Mouse (Mus musculus) left cerebral cortex, postnatal 4 days (tissue): ENCODE measurements at regions not wholly inside any gene's neighbourhood (a gene's known extent, or its start where the extent isn't known, plus 50 kb on each side); places are given as distances from the start of the nearest gene placed in this dataset.
A peak's percentile ranks its signal among the peaks of the same experiment; 100 is the strongest.
"Not testable (repeated sequence)": the region's sequence is repeated elsewhere in the genome, so short reads cannot be mapped to it uniquely, and the experiment has no call there.

Experiments used
- DNase-seq: peaks from one replicate; pipeline ENCODE4 v3.0.0-alpha.2; 2022
- intact Hi-C: fragments of 180-260 bp; cut with DNase I; formaldehyde crosslinking; loops from one replicate; pipeline ENCODE4 v1.15.1; 2025

DNA sequence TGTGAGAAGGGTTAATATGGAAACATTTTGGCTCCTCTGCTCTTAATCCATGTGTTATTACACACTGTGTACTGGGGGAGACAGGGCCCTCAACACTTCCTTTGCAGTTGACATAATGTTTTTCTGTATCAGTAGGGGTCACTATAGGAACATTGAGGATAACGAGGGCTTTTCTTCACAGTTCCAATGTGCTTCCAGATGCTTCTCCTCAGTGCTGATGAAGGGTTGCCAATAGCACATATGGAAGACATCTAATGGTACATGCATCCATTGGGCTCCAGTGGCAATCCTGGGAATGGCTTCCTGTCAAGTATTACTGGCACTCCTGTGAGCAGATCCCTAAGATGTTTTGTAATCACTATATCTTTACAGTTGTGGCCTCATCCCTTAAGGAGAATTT is 62.1 kb downstream of the Naa11 start:
- intact Hi-C loops, result no loop called here
- DNase-seq, result peak; percentile 24

DNA sequence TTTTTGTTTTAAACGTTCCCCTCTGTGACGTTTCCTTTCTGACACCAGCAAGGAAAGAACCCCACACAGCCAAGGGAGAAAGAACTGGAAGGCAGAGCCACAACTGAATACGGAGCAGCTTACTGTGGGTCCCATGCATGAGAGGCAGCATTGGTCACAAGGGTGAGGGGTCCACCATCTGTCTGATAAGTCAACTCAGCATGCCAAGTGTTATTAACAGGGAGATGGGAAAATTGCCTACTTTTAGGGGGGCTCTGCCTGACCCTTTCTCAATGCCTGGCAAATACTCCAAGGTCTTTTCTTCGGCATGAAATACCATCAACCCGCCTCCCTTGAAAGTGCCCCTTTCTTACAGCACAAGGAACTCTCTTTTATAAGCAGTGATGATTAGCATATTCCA is 66.3 kb downstream of the Naa11 start:
- intact Hi-C loops, result no loop called here
- DNase-seq, result peak; percentile 32

DNA sequence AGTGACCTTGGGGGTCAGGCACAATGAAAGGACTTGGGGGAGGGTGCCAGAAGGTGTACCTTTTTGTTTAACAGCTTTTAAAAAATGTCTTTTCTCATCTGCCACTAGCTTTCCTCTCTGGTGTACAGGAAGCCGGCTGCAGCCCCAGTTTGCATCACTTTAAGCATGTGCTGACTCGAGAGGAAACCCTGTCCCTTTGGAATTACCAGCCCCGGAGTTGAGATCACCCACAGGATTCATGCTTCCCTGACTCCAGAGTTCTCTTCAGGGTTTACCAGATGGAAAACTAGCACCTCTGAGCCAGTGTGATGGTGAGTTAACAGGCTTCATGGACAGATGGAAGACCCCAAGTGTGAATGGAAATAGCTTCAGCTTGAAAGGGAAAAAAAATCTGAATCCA is 68.3 kb downstream of the Naa11 start:
- intact Hi-C loops, result no loop called here
- no peak for DNase-seq

DNA sequence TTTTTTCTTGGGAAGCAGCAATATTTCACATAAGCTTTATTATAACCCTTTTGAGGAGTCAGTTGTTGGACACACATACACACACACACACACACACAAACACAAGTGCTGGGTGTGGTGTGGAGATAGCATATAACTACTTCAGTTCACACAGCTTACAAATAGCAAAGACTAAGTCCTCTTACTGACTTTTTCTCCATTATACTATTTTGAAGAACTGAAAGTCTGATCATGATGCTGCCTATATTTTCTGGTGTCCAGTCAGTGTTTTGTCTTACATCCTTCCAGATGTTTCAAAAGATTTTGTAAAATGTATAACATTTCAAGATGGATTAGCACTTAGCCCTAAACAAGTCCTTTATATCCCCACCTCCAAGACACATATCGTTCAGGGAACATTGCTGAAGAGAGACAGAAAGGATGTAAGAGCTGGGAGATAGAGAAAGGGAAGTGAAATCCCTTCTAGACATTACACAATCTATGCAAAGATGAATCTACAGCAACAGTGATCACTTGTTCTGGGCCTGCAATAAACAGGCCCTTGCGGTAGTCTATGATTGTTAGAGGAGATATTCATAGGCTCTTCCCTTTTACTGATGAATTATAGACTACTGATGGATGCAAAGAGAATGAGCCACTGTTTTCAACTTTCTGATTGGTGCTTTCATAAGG is 72.2 kb downstream of the Naa11 start:
- no peak for DNase-seq
- intact Hi-C loops, result no loop called here

DNA sequence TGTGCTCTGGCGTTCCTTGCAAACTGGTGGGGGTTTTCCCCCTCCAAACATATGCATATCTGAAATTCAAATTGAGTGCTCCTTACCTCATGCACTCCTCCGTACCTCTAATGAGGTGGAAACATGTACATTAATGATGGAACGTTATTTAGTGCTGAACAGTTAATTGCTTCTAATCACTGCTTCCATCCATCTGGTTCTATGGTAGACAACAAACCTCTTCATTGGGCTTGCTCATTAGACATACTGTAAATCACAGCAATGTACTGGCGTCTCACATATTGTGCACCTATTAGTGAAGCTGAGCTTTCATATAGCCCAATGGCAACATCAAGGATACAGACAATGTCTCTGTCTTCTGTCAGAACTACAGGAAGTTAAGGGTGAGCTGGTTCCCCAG is 85.3 kb downstream of the Naa11 start:
- intact Hi-C loops, result loop anchor here (10.0 kb wide), 1 partner anchor 48 kb away; no protein-coding TSS in a partner anchor
- DNase-seq, result no peak

DNA sequence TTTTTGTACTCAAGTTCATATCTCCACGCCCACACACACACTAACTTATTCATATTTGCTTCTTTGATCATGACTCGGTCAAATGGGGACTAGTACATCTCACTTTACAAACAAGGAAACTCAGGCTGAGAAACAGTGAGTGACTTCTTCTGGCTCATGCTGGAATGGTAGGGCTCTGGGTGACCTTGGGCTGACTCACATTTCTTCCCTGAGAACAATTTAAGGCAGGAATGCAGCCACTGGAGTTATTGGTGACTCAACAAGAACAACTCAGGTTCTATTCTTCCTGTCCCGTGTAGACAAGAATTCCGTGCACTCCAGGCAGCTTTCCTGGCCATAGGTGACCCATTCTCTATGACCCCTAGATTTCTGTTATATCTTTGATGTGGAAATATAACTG is 87.3 kb downstream of the Naa11 start:
- intact Hi-C loops, result loop anchor here (10.0 kb wide), 1 partner anchor 50 kb away; no protein-coding TSS in a partner anchor
- no peak for DNase-seq

DNA sequence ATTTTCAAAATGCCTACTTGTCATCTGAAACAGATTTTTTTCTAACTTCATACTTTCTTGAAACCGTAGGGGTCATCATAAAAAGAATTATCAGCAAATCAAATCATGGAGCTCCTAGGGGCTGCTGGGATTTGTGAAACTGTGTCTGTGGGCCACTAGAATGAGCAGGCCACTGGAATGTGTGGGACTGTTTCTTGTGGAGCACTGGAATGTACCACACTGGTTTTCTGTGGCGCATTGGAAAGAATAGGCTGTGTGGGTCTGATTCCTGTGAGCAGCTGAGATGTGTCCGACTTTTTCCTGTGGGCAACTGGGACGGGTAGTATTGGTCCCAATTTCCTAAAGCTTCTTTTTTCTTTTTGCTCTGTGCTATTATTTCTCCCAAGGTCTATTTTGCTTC is 90.6 kb downstream of the Naa11 start:
- intact Hi-C loops, result loop anchor here (10.0 kb wide), 1 partner anchor 53 kb away; no protein-coding TSS in a partner anchor
- no peak for DNase-seq

DNA sequence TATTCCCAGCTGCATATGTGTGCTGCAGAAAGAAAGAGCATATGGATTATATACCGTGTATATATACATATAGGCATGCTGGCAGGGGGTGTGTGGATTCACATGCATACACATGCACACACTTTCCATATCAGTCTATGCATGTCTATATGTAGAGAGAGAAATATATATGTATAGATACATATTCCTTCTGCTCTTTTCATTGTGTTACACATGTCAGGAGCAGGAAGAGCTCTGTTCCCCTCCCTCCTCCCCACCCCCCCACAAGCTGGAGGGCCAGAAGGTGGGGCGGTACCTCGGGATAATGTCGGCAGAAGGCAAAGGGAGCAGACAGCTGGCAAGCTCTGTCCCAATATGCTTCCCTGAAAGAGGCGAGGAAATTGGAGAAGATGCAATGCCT is 91.3 kb downstream of the Naa11 start:
- intact Hi-C loops, result loop anchor here (10.0 kb wide), 1 partner anchor 54 kb away; no protein-coding TSS in a partner anchor
- peak; percentile 91 for DNase-seq

DNA sequence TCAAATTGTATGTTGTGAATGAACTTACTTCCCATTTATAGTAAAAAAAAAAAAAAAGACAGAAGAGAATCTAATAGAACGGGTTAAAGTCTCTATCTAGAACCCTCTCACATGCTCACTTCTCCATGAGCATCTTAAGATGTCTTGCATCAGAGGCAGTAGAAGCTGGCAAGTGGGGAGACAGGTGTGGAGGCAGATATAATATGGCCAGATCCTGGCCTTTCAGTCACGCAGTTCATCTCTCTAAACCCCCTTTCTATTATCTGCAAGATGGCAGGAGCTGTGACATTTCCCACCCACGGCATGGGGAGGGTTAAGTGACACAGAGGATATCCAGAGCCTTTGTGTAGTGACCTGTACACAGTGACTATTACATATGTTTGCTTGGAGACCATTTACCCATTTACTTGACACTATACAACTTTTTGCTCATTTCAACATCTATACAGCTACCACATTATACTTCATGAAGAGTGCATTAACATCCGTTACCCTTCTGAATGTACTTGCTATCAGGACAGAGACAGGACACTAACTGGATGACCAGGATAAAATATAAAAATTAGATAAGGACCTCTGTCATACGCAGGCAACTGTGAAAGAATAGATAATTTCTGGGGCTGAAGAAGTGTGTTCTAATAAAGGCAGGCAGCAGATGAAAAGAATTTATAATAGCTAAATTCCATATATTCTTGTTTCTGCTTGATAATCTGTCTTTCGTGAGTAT is 91.9 kb downstream of the Naa11 start:
- DNase-seq, result no peak
- intact Hi-C loops, result loop anchor here (10.0 kb wide), 1 partner anchor 55 kb away; no protein-coding TSS in a partner anchor

DNA sequence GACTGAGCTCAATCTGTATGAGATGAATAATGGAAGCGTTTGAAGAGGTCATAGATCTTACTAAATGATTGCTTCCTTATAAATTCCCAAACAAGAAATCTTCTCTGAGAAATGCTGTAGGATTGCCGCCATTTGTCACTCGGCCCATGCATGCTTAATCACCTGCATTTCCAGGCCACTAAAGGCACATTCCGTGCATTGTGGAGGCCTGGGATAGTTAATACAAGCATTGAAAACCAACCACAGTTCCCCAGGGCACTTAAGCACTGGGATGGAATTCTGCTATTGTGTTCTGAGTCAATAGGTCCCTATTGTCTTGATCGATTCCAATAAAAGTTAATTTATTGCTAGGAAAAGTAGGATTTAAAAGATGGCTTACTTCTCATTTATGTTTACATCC is 92.5 kb downstream of the Naa11 start:
- DNase-seq, result no peak
- intact Hi-C loops, result loop anchor here (10.0 kb wide), 1 partner anchor 55 kb away; no protein-coding TSS in a partner anchor

DNA sequence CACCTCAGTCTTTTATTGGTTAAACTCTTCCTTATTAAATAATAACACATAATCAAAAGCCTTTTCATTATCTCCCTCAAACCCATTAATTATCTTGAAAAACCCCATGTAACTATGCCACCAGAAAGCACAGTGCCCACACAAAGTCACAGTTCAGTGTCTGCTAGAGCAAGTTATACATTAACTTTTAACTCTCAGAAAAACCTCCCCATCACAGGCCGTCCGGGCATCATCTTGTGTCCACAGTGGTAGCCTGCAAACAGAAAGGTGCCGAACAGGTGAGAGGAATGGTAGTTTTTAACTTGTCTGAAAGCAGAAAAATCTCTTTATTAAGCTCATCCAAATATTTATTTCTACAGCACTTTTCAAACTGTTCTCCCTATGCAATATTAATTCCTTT is 96.0 kb downstream of the Naa11 start:
- DNase-seq, result no peak

DNA sequence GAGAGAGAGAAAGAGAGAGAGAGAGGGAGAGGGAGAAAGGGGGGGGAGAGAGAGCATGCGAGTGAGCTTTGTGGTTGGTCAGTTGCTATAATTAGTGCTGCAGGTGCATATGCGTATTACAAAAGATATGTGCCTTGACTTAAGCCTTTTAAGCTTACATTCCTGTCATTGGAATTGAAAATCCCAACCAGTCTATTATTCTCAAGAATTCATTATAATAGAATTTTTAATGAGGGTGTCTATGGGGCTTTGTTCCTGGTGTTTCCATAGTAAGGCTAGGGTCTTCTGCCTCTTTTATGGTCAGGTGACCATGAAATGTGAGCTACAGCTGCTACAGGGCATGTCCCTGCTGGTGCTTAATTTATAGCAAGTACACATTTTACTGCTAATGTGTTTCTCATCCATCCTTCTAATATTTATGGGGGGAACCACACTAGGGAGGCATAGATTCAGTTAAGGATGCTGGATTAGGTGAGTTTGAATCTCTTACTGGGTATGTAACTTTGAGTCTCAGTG is 102.0 kb downstream of the Naa11 start:
- DNase-seq, result no peak
- intact Hi-C loops, result no loop called here

More for the DNA sequence above, 96.0 kb downstream of the Naa11 start:
- intact Hi-C loops, result no loop called here

DNA sequence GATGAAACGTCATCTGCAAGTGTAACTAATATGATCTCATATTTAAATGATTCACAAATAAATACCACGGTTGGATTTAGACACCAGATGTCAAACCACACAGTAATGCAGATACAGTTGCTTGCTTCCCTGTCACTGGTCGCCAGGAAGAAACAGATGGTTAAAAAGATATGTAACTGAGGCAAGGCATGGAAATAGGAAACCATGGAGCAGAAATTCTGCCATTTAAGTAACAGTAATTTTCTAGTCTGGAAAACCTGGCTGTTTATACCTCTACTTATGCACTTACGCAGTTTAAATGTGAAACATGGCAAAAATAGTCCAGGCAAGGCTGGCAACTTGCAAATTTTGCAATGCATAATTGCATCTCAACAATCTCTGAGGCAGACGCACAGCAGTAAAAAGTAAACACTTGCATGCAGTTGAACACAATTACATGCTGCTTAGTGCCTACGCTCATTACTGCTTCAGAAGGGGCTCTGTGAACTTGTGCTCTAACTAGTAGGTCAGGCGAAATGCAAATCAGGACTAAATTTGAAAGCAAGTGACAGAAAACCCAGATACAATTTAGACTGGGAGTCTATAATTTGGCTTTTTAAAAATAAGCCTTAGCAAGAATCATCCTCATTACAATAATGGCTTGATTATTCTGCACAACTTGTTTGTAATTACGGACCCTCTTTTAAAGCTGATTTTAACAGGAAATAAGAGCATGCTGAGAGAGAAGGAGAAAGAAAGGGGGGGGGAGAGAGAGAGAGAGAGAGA is 102.6 kb downstream of the Naa11 start:
- intact Hi-C loops, result no loop called here
- DNase-seq, result no peak

DNA sequence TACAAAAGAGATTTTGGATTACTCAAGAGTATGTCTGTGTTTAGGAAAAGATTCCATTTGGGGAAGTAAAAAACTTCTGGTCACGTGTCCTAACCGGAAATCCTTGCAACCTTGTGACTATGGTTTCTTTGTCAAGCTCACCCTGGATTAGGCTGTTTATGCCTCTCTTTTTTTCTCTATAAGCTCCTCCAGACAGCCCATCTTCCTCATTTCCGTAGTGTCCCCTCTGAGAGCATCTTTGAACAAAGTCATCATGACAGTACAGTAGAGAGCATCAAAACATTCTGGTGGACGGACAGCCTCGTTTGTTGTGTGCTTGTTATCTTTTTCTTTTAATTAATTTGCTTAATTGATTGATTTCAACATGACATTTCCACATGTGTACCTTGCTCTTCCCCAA is 112.7 kb downstream of the Naa11 start:
- no peak for DNase-seq
- intact Hi-C loops, result no loop called here

DNA sequence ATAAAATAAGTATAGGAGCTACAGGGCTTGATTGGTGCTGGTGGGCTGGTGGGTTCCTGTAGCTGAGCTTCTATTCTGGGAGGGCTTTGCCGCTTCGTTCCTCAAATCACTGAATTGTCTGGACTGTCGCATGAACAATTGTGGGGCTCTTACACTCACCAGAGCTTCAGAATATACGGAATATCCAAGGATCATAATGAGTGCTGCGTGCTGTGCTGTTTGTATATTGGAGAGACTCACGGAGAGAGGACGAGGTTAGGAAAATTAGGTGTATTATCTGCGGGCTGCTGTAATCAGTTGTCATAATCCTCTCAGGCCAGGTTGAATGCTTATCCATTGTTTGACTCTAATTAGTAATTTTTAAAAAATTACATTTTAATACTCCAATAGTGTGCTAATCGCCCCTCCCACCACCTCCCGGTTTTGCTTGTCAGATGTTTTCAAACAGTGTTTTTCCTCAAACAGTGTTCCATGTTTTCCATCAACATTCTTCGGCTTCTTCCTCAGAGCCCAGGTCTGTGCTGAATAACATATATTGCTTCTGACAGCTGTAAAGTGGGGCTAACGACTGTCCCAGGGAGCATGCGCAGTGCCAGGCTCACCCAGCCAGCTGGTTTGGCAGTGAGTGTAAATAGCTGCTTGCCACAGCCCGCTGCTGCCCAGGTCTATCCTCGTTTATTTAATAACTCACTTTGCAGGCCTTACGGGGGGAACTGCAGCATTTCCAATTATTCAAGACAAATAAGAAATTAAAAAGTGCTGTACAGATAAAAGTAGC is 114.2 kb downstream of the Naa11 start:
- intact Hi-C loops, result no loop called here
- peak; percentile 77 for DNase-seq

DNA sequence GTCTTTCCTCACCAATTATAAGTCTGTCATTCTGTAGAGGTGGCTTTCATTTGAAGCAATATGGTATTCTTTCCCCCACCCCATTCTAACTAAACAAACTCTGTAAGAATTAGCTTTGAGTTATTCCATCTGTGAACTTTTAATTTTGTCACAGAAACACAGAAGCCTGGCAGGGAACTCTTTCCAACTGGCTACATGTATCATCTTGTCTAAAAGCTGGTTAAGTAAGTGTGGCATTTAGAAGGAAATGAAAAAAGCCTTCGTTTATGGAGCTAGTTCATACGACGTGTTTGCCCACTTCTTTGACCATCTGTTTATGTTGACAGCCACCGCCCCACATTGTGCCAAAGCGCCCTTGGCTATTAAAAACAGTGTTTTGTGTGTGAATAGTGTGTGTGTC is 115.5 kb downstream of the Naa11 start:
- DNase-seq, result no peak
- intact Hi-C loops, result no loop called here

DNA sequence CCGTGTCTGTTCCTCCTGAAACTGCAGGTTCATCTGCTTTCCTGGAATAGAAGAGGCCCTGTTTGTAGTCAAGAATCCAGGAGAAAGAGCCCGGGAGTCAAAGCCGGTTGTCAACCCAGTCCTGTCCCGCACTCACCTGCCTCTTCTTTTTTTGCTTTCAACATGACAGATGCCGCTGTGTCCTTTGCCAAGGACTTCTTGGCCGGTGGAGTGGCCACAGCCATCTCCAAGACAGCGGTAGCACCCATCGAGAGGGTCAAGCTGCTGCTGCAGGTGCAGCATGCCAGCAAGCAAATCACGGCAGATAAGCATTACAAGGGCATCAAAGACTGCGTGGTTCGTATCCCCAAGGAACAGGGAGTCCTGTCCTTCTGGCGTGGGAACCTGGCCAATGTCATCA is 127.5 kb downstream of the Naa11 start:
- intact Hi-C loops, result not testable (repeated sequence)
- DNase-seq, result peak; percentile 65

DNA sequence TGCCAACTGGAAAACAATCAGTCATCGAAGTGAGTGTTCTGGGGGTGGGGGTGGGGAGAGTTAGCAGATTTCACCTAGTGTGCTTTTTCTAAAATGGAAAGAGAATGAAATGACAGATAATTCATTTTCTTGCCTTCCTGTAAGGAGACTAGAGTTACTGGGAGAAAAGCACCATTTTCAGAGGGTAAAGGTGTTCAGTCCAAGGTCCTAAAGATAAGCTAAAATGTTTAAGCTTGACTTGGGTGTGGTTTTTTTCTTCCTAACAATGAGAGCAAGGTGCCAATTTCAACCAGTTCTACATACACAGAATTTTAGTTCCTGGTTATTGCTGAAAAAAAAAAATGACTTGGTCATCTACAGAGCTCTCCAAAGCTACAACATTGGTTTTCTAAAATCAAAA is 135.1 kb downstream of the Naa11 start:
- intact Hi-C loops, result no loop called here
- DNase-seq, result no peak

DNA sequence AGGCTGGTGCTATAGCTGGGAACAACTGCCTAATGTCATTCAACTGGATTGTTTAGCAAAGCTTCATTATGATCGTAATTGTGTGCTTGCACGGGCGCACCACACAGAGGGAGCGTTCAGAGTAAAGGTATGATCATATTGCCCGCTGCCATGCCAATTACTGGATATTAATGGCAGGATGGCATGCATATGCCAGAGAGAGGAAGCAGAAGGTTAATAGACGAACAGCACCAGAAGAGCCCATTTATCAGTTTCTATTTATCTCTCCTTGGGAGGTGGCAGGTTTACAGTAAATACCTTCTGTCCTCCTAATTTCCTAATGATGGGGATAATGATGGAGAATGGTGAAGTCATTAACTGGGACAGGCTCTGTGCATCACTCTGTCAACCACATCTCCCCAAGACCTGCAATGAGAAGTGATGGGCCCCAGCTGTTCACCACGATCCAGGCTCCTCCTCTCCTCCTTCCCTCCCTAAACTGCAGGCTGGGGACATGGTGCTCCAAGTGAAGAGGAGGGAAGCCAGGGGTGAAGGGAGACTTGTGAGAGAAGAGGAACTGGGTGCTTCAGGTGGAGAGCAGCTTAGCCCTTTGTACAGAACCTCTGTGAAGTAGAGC is 135.6 kb downstream of the Naa11 start:
- DNase-seq, result peak; percentile 40

DNA sequence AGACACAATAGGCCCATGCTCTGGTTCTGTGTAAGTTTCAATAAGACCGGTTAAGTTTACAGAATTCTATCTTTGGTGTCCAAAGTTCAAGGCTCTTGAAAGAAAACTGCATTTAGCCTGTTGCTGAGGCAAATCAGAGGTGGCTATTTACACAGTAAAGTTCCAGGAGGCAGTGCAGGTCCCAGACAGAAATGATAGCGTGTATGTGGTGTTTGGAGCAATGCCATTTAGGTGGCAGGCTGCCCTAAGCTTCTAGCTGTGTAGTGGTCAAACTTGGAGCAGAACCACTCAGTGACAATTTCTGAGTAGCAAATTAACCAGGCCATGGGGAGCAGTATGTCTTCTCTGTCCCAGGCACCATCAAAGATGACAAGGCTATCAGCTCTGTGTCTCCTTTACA is 125.5 kb upstream of the Paqr3 start:
- intact Hi-C loops, result no loop called here
- DNase-seq, result peak; percentile 40

More for the DNA sequence above, 135.6 kb downstream of the Naa11 start:
- intact Hi-C loops, result no loop called here
